Mouse (Mus musculus): ENCODE results near the gene Zfp282. TPM values are rescaled to one million over a fixed set of nuclear protein-coding genes. Genes with fewer than 3 reads are reported as not detected.
"Not testable (repeated sequence)": the region's sequence is repeated elsewhere in the genome, so short reads cannot be mapped to it uniquely, and the experiment has no call there.

The Zfp282 gene
- 10 to 100 TPM in 1 of 2 experiments, 1 to 10 TPM in 1; 9.2 to 10.5 TPM for total RNA-seq (2021)
- long read RNA-seq, experiment 1, full-length matches to known transcripts = 15 of 23 reads
- long read RNA-seq, experiment 1, partial matches to known transcripts = 6 of 23 reads
- long read RNA-seq, experiment 1, other reads (novel, unspliced or antisense) = 2 of 23 reads
- long read RNA-seq, experiment 2, full-length matches to known transcripts = 22 of 30 reads
- long read RNA-seq, experiment 2, partial matches to known transcripts = 5 of 30 reads
- long read RNA-seq, experiment 2, other reads (novel, unspliced or antisense) = 3 of 30 reads

DNA sequence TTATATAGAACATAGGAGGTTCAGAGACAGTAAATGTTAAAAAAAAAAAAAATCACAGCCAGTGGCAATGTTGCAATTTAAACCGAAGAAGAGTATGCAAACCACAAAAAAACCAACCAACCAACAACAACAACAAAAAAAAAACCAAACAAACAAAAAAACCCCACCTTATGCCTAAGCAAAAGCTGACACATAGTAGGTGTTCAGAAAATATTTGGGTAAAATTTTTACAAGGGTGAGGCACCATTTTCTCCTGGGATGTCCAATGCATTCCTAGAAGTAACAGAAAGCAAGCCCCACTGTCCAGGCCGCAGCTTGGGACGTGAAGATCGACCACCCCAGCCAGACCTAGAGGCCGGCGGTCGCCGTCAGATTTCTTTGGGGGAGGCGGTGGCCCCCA lies at the start of gene Zfp282:
Gene Zfp282, plus strand, starts transcription at position 147 of the 400 bp plus-strand sequence.
- no peak for DNase-seq

DNA sequence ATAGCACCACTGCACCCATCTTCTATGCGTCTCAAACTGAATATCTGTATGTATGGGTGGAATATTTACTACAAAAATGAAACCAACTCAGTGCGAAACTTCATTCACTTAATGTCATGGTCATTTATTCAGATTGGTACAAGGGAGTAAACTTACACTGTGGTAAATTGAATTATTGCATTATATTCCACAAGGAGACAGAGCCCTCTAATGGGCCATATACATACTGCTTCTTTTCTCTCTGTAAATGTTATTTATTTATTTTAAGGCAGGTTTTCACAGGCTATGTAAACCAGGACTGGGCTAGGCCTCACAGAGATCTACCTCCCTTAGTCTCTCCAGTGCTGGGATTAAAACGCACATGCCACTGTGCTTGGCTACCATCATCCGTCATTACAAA lies 49.5 kb upstream of the Zfp282 start:
- DNase-seq = no peak

DNA sequence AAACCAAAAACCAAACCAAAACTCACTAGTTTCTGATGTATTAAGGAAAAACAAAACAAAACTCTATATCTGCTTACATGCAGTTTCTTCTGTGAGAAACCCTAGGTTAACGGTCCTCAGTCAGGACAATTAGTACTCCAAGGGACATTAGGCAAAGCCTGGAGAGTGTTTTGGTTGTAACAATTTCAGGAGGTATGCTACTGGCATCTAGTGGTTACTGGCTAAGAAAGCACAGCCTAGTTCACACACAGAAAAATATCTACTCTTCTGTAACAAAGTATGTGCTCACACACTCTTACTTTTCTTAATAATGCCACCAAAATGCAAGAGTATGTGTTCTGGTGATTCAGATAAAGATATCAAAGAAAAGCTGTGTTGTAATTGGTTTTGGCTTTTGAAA lies 48.1 kb upstream of the Zfp282 start:
- DNase-seq = no peak

DNA sequence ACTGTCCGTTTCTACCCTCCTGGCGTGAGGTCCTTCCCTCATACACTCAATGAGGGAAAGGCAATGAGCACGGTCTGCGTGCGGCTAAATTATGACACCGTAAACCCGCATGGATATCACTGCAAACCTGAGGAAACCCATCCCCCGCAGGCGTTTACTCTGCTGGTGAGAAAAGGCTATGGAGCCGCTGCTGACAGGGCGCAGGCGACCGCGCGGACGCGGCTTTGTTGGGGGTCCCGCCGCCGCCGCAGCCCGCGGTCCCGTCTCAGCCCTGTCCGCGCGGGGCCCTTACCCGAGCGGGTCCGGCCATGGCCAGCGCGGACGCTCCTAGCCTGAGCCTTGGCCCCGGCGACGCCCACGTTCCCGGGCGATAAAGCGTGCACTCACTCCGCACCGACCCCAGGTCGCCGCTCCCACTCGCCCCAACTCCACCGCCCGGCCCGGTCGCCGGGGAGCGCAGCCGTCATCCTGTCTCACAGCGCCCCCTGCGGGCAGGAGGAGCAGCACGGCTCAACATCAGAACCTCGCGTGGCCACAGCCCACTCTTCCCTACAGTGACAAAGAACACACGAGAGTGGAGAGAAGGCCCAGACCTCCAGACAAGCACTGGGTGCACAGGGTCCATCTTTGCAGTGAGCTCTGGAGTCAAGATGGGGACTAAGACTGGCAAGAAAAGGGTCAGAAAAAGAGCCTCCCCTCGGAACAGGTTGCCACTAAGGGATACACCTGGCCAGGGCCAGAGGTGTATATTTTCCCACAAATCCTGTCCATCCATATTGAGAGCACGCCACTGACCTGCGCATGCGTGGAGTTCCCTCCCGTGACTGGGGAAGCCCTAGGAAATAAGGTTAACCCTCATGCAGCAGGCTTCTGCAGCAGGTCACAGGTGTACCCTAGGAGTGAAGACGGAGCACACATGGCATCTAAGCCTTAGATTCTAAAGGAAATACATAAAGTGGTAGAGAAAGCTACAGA lies 46.6 kb upstream of the Zfp282 start, which contains the start of gene Zfp786:
Gene Zfp786, minus strand, starts transcription at position 764 of the 975 bp plus-strand sequence.
- DNase-seq = peak; percentile 97

DNA sequence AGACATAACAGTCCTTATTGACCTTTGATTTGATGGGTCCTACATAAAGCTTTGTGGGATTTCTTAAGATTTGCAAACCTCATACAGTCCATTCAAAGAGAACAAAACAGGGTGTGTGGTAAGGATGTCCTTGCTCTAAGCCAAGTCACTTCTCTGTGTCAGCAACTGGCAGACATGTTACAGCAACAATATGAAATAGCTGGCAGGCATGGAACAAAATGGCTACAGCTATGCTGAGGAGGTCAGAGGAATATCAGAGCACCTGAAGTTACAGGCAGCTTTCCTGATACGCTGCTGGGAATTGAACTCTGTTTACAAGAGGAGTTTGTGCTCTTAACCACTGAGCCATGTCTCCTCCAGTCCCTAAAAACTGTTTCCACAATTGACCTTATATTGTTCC lies 44.8 kb upstream of the Zfp282 start:
- DNase-seq = no peak

DNA sequence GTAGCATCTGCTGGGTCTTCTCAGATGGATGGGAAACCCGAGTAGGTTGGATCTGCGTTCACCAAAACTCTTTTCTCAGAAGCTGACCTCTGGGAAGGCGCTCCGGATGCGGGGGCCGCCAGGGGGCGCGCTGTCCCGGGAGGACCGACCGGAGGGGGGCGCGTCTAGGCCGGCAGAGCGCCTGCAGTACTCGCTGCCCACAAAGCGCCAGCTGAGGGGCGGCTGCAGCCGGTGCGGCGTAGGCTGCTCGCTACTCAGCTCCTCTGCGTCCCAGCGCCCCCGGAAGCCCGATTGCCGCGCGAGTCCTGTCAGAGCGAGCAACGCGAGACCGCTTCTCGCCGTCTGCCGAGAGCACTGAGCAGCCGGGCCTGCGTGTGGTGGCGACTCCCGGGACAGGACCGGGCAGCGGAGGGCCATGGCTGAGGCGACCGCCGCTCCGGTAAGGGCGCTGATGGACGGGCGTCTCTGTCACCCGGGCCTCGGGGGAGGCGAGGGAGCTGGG lies 41.5 kb upstream of the Zfp282 start, which contains the start of gene Zfp398:
Gene Zfp398, plus strand, starts transcription at position 180 of the 502 bp plus-strand sequence.
- DNase-seq = peak; percentile 98

DNA sequence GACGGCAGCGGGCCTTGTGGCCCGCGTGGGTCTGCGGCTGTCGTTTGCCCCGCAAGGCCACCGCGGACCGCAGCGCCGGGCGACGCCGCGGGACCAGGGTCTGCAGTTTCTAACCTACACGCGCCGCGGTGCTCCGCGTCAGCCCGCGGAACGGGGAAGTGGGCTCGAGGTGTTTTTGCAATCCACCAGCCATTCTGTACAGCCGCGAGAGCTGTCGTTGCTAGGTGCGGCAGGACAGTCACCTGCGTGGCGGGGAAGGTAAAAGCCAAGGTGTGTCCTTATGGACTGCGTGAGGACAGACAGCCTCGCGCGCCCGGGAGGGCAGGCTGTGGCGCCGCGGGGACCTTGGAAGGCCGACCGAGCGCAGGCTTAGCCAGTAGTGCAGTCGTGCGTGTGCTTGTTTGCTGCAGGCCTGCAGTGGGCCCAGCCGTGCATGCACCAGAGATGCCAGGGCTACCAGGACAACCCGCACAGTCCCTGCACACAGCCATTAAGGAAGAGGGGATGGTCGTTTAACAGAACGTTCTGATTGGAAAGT lies 41.0 kb upstream of the Zfp282 start:
- DNase-seq = peak; percentile 44

DNA sequence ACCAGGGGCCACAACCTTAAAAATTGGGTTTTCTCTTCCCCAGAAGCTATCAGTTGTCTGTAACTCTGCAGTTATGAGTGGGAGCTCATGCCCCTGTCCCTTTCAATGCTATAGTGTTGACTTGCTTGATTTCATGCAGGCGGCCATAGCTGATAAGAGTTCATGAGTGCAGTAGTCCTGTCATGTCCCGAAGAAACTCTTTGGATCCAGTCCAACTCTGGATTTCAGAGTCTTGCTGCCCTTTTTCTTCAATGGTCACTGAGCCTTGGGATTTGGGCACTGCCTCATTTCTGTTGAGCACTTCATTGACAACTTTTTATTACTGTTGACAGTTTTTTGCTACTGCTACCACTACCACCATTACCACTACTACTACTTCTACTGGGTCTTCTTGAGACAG lies 39.4 kb upstream of the Zfp282 start:
- no peak for DNase-seq

DNA sequence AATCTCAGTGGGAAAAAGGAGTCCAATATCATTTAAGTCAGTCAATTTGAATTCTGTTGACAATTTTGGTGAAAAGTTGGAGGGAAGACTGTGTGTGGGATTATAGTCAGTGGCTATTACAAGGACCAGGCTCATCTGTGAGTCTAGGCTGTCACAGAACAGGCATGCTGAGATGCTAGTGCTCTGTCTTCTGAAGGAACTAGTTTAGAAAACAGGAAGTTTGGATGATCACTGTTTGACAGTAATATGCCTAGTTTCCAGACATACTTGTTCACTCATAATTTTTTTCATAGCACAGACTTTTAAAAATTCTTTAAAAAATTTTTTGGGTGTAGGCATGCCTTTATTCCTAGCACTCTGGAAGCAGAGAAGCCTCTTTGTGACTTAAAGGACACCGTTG lies 35.9 kb upstream of the Zfp282 start:
- DNase-seq = no peak

DNA sequence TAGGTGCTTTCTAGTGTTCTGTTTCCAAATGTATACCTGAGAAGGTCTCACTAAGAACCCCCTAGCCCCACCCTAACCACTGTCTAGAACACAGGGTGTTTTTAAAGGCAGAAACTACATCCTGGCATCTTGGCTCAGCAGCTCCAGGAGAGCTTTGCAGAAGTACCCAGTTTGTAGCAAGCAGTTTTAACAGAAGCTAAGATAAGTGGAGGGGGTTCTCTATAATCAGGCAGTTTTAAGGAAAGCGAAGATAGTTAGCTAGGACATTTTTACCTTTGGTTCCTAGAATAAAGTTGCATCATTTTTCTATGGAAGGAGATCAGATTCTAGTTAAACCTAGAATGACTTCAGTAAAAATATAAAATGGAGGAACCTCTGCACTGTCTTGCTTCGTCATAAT lies 35.2 kb upstream of the Zfp282 start:
- no peak for DNase-seq

DNA sequence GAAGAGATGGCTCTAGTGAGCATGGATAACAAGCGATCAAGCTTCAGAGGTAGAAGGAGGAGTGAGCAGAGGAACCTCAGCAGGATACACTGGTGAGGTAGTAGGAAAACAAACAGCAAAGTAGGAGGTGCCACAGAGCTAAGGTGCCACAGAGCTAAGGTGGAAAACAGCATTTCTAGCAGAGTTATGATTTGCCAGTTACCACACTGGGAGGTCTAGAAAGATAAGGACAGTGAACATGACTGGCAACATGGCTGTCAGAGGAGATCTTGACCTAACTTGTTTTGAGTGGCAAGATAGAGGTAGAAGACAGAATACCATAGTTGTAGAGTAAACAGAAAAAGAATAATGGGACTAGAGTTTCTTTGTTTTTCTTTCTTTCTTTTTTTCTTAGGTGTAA lies 34.7 kb upstream of the Zfp282 start:
- DNase-seq = no peak

DNA sequence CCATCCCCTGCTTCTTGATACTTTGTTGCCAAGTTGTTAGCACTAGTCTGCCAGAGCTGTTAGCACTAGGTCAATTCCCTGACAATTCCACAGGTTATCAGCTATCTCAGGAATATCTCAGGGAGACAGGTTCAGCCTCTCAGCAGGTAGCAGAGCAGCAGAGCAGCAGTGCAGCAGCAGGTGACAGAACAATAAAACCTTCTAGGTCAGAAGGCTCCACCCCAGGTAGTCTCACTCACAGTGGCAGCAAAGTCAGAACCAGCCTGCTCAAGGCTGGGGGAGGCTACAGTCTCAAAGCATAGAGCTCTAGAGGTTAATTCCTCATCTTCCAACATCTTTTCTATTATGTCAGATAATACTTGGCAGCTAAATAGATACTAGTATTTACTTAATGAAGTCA lies 31.2 kb upstream of the Zfp282 start:
- no peak for DNase-seq

DNA sequence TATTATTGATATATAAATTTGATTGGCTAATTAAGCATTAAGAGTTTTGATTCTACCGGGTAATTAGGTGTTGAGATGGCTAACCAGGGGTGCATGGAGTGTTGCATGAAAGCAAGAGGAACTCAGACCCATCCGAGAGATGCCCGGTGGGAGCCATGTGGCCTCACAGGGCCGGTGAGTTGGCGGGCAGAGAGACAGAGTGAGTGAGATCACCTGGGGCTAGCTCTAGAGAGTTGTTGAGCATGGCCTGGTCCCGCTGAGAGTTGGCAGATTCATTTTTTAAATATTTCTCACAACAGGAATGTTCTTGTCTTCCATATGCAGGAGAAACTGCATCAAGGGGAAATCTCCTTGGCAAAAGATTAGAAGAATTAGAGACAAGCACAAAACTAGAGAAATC lies 19.8 kb upstream of the Zfp282 start:
- DNase-seq = no peak

DNA sequence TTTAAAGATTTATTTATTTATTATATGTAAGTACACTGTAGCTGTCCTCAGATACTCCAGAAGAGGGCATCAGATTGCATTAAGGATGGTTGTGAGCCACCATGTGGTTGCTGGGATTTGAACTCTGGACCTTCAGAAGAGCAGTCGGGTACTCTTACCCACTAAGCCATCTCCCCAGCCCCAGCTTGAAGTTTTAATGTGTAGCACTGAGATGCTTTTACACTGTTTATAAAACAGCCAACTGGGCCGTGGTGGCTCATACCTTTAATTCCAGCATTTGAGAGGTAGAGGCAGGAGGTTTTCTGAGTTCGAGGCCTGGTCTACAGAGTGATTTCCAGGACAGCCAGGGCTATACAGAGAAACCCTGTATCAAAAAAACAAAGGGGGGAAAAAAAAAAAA lies 19.3 kb upstream of the Zfp282 start:
- DNase-seq = not testable (repeated sequence)

DNA sequence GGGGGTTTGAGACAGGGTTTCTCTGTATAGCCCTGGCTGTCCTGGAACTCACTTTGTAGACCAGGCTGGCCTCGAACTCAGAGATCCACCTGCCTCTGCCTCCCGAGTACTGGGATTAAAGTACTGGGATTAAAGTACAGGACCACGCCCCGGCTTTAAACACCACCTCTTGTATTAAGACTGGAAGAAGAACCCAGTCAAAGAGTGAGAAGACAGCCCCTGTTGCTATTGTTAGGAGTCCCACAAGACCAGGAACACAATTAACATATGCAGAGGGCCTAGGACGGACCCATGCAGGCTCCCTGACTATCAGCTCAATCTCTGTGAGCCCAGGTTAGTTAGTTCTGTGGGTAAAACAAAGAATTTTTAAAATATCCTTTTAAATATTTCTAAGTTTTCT lies 4.7 kb upstream of the Zfp282 start:
- no peak for DNase-seq

DNA sequence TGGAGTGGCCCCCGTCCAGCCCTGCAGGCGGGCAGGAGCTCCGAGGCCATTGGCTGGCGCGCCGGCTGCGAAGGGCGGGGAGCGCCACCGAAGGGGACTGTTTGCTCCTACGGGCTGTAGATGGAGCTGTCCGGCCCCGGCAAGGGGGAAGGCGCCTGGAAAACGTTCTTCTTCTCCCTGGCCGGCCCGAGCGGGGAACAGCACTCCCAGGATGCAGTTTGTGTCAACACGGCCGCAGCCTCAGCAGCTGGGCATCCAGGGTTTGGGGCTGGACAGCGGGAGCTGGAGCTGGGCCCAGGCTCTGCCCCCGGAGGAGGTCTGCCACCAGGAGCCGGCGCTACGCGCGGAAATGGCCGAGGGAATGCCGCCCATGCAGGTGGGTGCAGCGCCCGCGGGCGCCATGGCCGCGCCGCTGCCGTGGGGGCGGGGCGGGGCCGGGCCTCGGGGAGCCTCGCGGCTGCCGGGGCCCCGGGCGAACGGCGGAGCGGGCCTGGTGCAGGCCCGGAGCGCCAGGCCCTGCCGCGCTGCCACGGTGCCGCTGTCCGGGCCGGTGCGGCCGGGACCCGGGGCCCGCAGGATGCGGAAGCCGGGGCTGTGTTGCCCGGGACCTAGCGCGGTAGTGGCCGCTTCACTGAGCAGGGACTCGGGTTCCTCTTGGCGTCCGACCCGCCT lies 593 bp downstream of the Zfp282 start:
- peak; percentile 88 for DNase-seq

DNA sequence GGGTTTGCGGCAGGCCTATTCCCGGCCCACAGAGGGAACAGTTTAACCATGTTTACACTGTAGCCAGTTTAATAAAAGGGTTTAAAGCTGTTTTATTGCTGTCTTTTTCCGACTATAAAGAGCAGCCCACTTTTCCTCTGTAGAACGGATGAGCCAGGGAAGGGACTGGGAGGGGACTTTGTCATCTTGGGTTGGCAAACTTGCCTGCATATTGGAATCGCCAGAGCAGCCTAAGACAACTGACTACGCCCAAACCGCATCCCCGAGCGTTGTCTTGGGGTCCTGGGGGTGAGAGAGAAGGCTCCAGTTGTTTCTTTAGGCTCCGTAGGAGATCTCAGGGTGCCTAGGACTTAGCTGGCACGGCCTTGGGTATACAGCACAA lies 1.1 kb downstream of the Zfp282 start:
- no peak for DNase-seq

DNA sequence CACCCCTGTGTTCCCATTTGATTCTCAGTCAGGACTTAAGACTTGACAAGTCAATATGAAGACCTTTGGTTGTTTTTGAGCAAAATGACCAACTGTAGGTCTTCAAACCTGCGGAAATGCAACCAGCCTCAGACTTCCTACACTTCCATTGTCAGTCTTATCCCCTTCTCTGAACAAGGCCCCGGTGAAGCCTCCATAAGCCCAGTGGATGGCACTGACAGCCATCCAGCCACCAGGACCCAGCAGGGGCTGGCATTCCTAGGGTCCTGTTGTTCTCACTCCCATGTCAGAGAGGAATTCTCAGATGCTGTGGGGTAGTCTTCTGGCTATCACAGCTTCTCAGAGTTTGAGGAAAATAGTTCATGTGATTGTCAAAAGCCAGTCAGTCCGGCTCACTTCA lies 1.6 kb downstream of the Zfp282 start:
- DNase-seq = no peak

DNA sequence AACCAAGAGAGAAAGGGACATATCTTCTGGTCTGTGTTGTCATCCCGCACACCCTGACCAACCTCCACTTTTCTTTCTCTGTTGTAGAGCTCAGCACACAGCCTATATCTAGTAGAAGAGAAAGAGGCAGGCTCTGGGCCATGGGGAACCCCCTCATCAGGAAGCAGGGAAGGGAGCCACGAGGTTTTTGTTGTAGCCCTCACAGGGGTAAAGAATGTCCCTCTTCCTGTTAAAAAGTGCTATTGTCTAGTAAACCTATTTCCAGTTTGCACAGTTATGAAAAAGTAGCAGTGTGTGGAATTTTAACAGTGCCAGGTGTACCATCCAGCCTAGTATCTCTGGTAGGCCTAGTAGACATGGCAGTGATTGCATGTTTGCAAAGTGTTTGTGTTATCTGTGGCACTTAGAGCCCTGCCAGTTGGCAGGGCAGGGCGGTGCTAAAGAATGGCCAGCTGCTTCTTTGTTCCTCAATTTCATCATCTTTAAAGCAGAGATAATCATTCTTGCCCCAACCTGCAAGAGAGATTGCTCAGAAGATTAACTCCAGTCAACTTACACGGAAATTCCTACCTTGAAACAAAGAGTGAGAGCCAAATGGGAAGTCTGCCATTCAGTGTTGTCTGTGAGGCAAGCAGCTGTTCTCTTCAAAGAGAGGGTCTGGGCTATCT lies 2.2 kb downstream of the Zfp282 start:
- DNase-seq = no peak

DNA sequence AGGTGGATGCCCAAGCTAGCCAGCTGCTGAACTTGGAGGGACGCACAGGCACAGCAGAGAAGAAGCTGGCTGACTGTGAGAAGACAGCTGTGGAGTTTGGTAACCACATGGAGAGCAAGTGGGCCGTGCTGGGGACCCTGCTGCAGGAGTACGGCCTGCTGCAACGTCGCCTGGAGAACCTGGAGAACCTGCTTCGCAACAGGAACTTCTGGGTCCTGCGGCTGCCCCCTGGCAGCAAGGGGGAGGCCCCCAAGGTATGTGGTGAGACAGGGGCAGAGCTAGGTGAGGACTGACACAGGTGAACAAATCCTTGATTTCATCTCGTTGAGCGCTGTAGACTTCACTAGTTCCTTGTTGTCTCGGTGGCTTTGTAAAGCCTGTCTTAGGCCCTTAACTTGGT lies 3.2 kb downstream of the Zfp282 start:
- no peak for DNase-seq

DNA sequence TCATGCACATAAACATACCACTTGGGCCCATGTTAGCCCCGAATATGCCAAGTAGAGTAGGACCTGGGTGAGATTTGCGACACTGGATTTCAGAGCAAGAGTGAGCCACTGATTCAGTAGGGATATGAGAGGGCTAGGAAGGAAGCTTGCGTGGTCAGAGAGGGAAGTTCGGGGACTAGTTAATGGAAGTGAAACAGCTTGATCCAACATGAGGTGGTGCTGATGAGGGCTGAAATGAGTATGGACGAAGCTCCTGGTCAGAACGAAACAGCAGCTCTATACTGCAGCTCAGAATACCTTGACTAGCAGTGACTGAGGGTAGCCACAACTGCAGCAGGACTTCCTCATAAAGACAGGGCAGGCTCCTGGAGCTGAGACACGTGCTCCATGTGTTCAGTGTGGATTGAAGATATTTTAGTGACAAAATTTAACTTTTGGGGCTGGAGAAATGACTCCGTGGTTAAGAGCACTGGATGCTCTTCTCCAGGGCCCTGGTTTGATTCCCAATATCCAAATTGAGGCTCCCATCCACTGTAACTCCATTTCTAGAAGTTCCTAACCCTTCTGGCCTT lies 11.9 kb downstream of the Zfp282 start:
- DNase-seq = no peak

Data from gastrocnemius, postnatal 10 days (tissue).